ENCODE assay signal across 13 mouse cellular contexts in the genomic region with DNA sequence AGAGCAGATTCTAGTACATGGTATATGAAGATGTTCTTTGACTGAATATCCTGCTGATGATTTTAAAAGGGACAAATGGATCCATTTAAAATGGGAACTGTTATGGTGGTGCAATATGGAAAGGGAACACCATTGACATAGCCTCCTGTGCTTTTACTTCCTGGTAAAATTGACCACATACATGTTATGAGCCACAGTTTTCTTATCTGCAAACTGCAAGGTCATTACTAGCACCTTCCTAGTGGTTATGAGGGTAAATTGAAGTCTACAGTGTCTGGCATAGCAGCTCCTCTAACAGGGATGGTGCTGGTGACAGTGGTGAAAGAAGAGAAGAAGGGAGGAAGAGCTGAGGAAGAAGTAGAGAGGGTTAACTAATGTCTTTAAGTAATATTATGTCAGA.
"Had no signal": no experiment of that assay in that cellular context is flagged by ENCODE, and none has a peak within 500 bp of the region (broad histone marks: within the 10 kb centered on the region; RNA-seq: fewer than 3 reads in every experiment).

No protein-coding gene starts in this region.

- H3K27ac ChIP-seq: kidney, postnatal 0 days; left cerebral cortex, adult 2 months; limb, embryonic 10.5 days; liver, embryonic 13.5 days; midbrain, embryonic 13.5 days; neural tube, embryonic 15.5 days; stomach, postnatal 0 days had no signal

- H3K9me3 ChIP-seq: limb, embryonic 10.5 days; liver, embryonic 13.5 days; midbrain, embryonic 13.5 days; neural tube, embryonic 15.5 days had no signal

- ATAC-seq: lung, postnatal 0 days; midbrain, embryonic 13.5 days had no signal

- H3K4me3 ChIP-seq: left cerebral cortex, adult 2 months; limb, embryonic 10.5 days; liver, embryonic 13.5 days; midbrain, embryonic 13.5 days; myocyte; neural tube, embryonic 15.5 days had no signal

- H3K4me1 ChIP-seq: midbrain, embryonic 13.5 days; neural tube, embryonic 15.5 days had no signal

- H3K27me3 ChIP-seq: liver, embryonic 13.5 days; midbrain, embryonic 13.5 days; neural tube, embryonic 15.5 days had no signal

- H3K9ac ChIP-seq: liver, embryonic 13.5 days; midbrain, embryonic 13.5 days; neural tube, embryonic 15.5 days had no signal

- H3K36me3 ChIP-seq: limb, embryonic 10.5 days; liver, embryonic 13.5 days; midbrain, embryonic 13.5 days; neural tube, embryonic 15.5 days had no signal

- H3K4me2 ChIP-seq: liver, embryonic 13.5 days; midbrain, embryonic 13.5 days; neural tube, embryonic 15.5 days had no signal

- DNase-seq: kidney, postnatal 36 days; liver, embryonic 13.5 days; lung, adult 2 months; right cerebral cortex, postnatal 25 days; thymus, postnatal 14 days had no signal
